Mouse (Mus musculus) intestine, embryonic 16.5 days (tissue): ENCODE data around the gene Vil1. TPM values are rescaled to one million over a fixed set of nuclear protein-coding genes. Genes with fewer than 3 reads are reported as not detected.
"Not testable (repeated sequence)": the region's sequence is repeated elsewhere in the genome, so short reads cannot be mapped to it uniquely, and the experiment has no call there.

Experiments
- ATAC-seq: fragments of 200-750 bp; cut with Nextera tagmentation; 2 replicates; pipeline ENCODE4 v1.8.0; 2017; ENCODE audit warnings: moderate TSS enrichment, moderate library complexity
- H3K27ac ChIP-seq: fragments of 300-500 bp; sonication (generic); 2 replicates; pipeline ENCODE4 v1.5.1; 2014; ENCODE audit warnings: mild to moderate bottlenecking, low read length
- H3K27me3 ChIP-seq: fragments of 300-500 bp; sonication (generic); replicated peaks from 2 replicates; pipeline ENCODE4 v1.6.1; 2014; ENCODE audit warnings: low read length, control low read depth, mixed read lengths; ENCODE audit not compliant: control insufficient read depth, insufficient read depth
- H3K36me3 ChIP-seq: fragments of 300-500 bp; sonication (generic); 2 replicates; pipeline ENCODE4 v1.6.1; 2014; ENCODE audit warnings: low read length, control low read depth; ENCODE audit not compliant: control insufficient read depth, insufficient read depth
- H3K4me1 ChIP-seq: fragments of 300-500 bp; sonication (generic); 2 replicates; pipeline ENCODE4 v1.6.1; 2014; ENCODE audit warnings: low read length, control low read depth, mixed read lengths; ENCODE audit not compliant: control insufficient read depth, insufficient read depth
- H3K4me2 ChIP-seq: fragments of 300-500 bp; sonication (generic); 2 replicates; pipeline ENCODE4 v1.6.1; 2014; ENCODE audit warnings: low read depth, low read length, control low read depth
- H3K4me3 ChIP-seq: fragments of 300-500 bp; sonication (generic); 2 replicates; pipeline ENCODE4 v1.5.1; 2014; ENCODE audit warnings: mild to moderate bottlenecking, low read length
- H3K9ac ChIP-seq: fragments of 300-500 bp; sonication (generic); 2 replicates; pipeline ENCODE4 v1.6.1; 2014; ENCODE audit warnings: low read depth, low read length
- H3K9me3 ChIP-seq: fragments of 300-500 bp; sonication (generic); 2 replicates; pipeline ENCODE4 v1.6.1; 2016; ENCODE audit warnings: low read length, control low read depth; ENCODE audit not compliant: control insufficient read depth
- WGBS: fragments of 180-500 bp; shearing (Covaris S2); extraction: QIAGEN DNeasy Blood & Tissue Kit; methylation state at CpG from one replicate; pipeline ENCODE4 v1.1.7; 2014; 5-methylcytosine and 5-hydroxymethylcytosine counted together
- polyA plus RNA-seq: library from polyadenylated mRNA; unstranded; fragments of >200 nt; fragmentation: Nextera tagmentation; extraction: Ambion mirVana; gene quantifications from 2 replicates; pipeline ENCODE4 v1.2.1, GENCODE M21; 2015

The Vil1 gene
- polyA plus RNA-seq, 1 experiment from 2014 or later: 207 TPM

- H3K4me1 ChIP-seq: peaks cover 41% of the 10 kb centered on the region
- H3K4me3 ChIP-seq: peak overlapping the region; percentile 78
- peak; percentile 32 for ATAC-seq
- H3K4me2 ChIP-seq: peak overlapping the region; percentile 65
- H3K9ac ChIP-seq: peak overlapping the region; percentile 98
- H3K27me3 ChIP-seq: no peaks in the 10 kb centered on the region
- H3K36me3 ChIP-seq: peaks cover 19% of the 10 kb centered on the region
- H3K9me3 ChIP-seq: no peaks in the 10 kb centered on the region
- 0% methylated on average over 49 of the region's 63 CpGs for WGBS
- peak overlapping the region; percentile 99 for H3K27ac ChIP-seq
These were observed 17.2 kb upstream of the Vil1 start for GRCm38 (mm10) chr1:74391844-74392441.

GRCm38 (mm10) chr1:74392446-74392994 lies 16.7 kb upstream of the Vil1 start:
- ATAC-seq: peak; percentile 15
- peaks cover 37% of the 10 kb centered on the region for H3K4me1 ChIP-seq

GRCm38 (mm10) chr1:74393010-74393409 lies 16.2 kb upstream of the Vil1 start:
- H3K36me3 ChIP-seq: peaks cover 19% of the 10 kb centered on the region
- H3K9ac ChIP-seq: peak overlapping the region; percentile 98
- H3K4me2 ChIP-seq: peak overlapping the region; percentile 65
- H3K27me3 ChIP-seq: no peaks in the 10 kb centered on the region
- peak overlapping the region; percentile 99 for H3K27ac ChIP-seq
- WGBS: 39% methylated on average over 7 of the region's 7 CpGs
- H3K4me3 ChIP-seq: peak overlapping the region; percentile 78
- H3K9me3 ChIP-seq: no peaks in the 10 kb centered on the region
- ATAC-seq: no peak
- peaks cover 36% of the 10 kb centered on the region for H3K4me1 ChIP-seq

More at GRCm38 (mm10) chr1:74392446-74392994, 16.7 kb upstream of the Vil1 start:
- H3K27ac ChIP-seq: peak overlapping the region; percentile 99
- H3K27me3 ChIP-seq: no peaks in the 10 kb centered on the region
- H3K9me3 ChIP-seq: no peaks in the 10 kb centered on the region
- peak overlapping the region; percentile 98 for H3K9ac ChIP-seq
- peaks cover 19% of the 10 kb centered on the region for H3K36me3 ChIP-seq
- H3K4me2 ChIP-seq: peak overlapping the region; percentile 65
- WGBS: 2% methylated on average over 16 of the region's 16 CpGs
- peak overlapping the region; percentile 78 for H3K4me3 ChIP-seq

GRCm38 (mm10) chr1:74393697-74394096 lies 15.5 kb upstream of the Vil1 start:
- 83% methylated on average over 9 of the region's 9 CpGs for WGBS
- Histone ChIP-seq H3K9me3 (no peaks in the 10 kb centered on the region), H3K27me3 (no peaks in the 10 kb centered on the region), H3K4me3 (peak overlapping the region; percentile 78; the same call in 1 of the 2 replicates), H3K4me2 (peak overlapping the region; percentile 65), H3K9ac (peak overlapping the region; percentile 98), H3K36me3 (peaks cover 19% of the 10 kb centered on the region), H3K27ac (no peak overlapping the region), H3K4me1 (peaks cover 37% of the 10 kb centered on the region)
- ATAC-seq: no peak

GRCm38 (mm10) chr1:74394311-74394710 lies 14.9 kb upstream of the Vil1 start:
- Histone ChIP-seq H3K27ac (no peak overlapping the region), H3K9ac (no peak overlapping the region)

GRCm38 (mm10) chr1:74394858-74395257 lies 14.3 kb upstream of the Vil1 start:
- 92% methylated on average over 15 of the region's 15 CpGs for WGBS
- peaks cover 30% of the 10 kb centered on the region for H3K4me1 ChIP-seq
- no peak overlapping the region for H3K4me2 ChIP-seq
- ATAC-seq: no peak
- H3K4me3 ChIP-seq: no peak overlapping the region
- no peak overlapping the region for H3K9ac ChIP-seq
- H3K27ac ChIP-seq: no peak overlapping the region
- H3K27me3 ChIP-seq: no peaks in the 10 kb centered on the region
- peaks cover 19% of the 10 kb centered on the region for H3K36me3 ChIP-seq
- H3K9me3 ChIP-seq: no peaks in the 10 kb centered on the region

More at GRCm38 (mm10) chr1:74394311-74394710, 14.9 kb upstream of the Vil1 start:
- WGBS: 89% methylated on average over 9 of the region's 9 CpGs
- H3K27me3 ChIP-seq: no peaks in the 10 kb centered on the region
- no peak for ATAC-seq
- no peak overlapping the region for H3K4me3 ChIP-seq
- no peaks in the 10 kb centered on the region for H3K9me3 ChIP-seq
- peaks cover 36% of the 10 kb centered on the region for H3K4me1 ChIP-seq
- peaks cover 19% of the 10 kb centered on the region for H3K36me3 ChIP-seq
- no peak overlapping the region for H3K4me2 ChIP-seq

GRCm38 (mm10) chr1:74395290-74395689 lies 13.9 kb upstream of the Vil1 start:
- H3K9me3 ChIP-seq: no peaks in the 10 kb centered on the region
- H3K27ac ChIP-seq: no peak overlapping the region
- H3K27me3 ChIP-seq: no peaks in the 10 kb centered on the region
- ATAC-seq: no peak
- 0 out of 2 replicates have a peak overlapping the region, but pooled peaks have one; percentile 19 for H3K9ac ChIP-seq
- H3K4me1 ChIP-seq: peaks cover 28% of the 10 kb centered on the region
- H3K4me2 ChIP-seq: no peak overlapping the region
- WGBS: 87% methylated on average over 12 of the region's 13 CpGs
- peaks cover 19% of the 10 kb centered on the region for H3K36me3 ChIP-seq
- H3K4me3 ChIP-seq: no peak overlapping the region

- not testable (repeated sequence) for H3K27me3 ChIP-seq, H3K9me3 ChIP-seq, ATAC-seq, H3K9ac ChIP-seq
- WGBS: 8% methylated on average over 11 of the region's 12 CpGs
- Histone ChIP-seq H3K4me3 (peak overlapping the region; percentile 49), H3K4me2 (peak overlapping the region; percentile 88), H3K36me3 (peaks cover 19% of the 10 kb centered on the region), H3K4me1 (peaks cover 21% of the 10 kb centered on the region), H3K27ac (peak overlapping the region; percentile 91)
These were observed 12.5 kb upstream of the Vil1 start for GRCm38 (mm10) chr1:74396456-74397222.

- Histone ChIP-seq H3K9me3 (no peaks in the 10 kb centered on the region), H3K4me3 (peak overlapping the region; percentile 49), H3K4me1 (peaks cover 21% of the 10 kb centered on the region), H3K27me3 (no peaks in the 10 kb centered on the region), H3K9ac (peak overlapping the region; percentile 74), H3K27ac (peak overlapping the region; percentile 91), H3K4me2 (peak overlapping the region; percentile 88), H3K36me3 (peaks cover 19% of the 10 kb centered on the region)
- WGBS: 1% methylated on average over 41 of the region's 41 CpGs
- ATAC-seq: peak; percentile 94
These were observed 11.8 kb upstream of the Vil1 start for GRCm38 (mm10) chr1:74397268-74397918.
